Mouse (Mus musculus) spleen, postnatal 14 days (tissue): ENCODE data around the gene Gm5089.
"Not testable (repeated sequence)": the region's sequence is repeated elsewhere in the genome, so short reads cannot be mapped to it uniquely, and the experiment has no call there.

Source experiments
- DNase-seq, 2 experiments: peaks; one replicate each; pipeline ENCODE4 v3.0.0; 2021 to 2022; ENCODE audit warnings: low spot score in 2 of 2

Gene Gm5089

DNA sequence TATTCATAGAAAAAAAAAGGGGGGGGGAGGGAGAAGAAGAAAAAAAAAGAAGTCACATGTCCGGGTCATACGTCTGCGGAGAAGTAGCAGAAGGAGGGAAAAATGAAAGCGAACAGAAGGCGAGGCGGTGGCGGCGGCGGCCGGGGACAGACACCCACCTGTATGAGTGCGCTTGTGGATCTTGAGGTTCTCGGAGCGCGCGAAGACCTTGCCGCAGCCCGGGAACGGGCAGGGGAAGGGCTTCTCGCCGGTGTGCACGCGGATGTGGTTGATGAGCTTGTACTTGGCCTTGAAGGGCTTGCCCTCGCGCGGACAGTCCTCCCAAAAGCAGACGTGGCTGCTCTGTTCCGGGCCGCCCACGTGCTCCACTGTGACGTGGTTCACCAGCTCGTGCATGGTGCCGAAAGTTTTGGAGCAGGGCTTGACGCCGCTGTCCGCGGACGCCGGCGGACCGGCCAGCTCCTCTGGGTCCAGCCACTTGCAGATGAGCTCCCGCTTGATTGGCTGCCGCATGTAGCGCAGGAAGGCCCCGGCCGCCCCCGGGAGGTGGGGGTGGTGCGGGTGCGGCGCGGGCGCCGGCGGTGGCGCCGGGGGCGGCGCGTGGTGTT, 12.9 kb upstream of the Gm5089 start:
- not testable (repeated sequence) for DNase-seq

DNA sequence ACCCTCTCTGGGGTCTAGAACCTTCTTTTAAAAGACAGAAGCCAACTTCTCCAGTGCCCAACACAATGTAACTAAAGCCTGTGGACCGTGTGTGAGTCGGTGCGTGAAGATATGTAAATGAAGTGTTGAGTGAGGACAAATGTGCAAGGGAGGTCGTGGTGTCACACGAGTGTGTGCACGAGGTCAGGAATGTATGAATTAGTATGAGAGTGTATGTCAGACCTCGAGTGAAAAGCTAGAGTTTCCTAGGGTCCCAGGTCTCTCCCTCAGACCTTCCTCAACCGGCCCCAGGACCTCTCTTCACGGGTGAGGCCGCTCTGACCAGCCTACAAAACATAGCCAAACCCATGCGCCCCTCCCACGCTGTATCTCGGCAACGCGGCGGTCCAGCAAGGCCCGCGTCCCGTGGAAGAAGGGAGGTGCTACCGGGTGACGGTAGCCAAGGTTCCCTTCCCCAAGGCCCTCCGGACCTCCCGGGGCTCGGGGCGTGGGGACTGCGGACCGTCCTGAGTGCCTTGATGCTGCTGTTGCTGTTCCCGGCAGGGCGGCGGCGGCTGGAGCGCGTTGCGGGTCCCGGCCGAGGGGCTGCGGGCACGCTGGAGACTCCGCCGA, 12.3 kb upstream of the Gm5089 start:
- no peak for DNase-seq

DNA sequence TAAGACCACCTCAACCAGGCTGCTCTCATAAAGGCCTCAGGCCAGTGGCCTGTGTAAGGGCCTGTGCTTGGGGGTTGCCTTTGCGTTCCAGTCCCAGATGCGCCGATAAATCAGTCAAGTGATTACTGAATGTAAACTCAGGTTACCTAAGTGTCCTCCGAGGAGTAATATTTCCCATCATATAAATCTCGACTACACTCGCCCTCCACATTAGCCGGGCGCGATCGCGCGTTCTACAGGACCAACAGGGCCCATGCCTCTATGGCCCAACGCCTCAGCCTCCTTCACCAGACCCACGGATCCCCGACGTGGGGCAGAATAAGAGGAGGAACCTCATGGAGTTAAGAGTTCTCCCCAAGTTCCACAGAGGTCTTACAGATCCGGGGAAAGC, 11.8 kb upstream of the Gm5089 start:
- DNase-seq, result no peak

DNA sequence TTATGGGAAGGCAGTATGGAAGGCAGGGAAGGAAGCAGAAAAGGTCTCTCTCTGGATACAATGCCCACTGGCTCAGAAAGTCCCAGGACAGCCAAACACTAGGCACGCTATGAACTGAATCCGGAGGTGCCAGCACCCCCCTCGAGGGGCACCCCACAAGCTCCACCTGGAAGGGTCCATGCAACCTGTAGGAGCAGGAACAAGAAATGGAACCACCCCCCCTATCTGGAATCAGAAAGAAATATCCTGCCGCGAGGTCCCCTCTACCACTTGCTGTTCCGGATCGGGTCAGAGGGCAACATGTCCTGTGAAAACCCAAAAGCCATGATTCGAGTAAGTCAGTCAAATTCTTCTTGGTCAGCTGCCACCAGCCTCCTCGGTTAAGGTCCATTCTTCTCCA, 11.1 kb upstream of the Gm5089 start:
- no peak for DNase-seq

DNA sequence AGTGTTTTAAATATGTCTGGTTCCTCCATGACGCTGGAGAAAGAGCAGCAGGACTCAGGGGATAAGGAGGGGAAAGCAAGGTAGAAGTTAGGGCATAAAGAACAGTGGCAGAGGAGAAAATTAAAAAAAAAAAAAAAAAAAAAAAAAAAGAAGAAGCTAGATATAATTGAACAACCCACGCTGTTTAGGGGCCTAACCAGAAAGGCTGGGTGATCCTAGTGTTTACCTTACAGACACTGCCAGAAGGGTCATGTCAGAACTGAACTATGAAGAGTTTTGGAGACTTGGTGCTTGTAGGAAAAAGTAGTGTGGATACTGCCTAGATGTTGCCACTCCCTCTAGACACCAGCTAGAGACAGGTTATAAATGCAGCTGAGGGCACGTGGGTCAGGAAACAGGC, 10.6 kb upstream of the Gm5089 start:
- no peak for DNase-seq

DNA sequence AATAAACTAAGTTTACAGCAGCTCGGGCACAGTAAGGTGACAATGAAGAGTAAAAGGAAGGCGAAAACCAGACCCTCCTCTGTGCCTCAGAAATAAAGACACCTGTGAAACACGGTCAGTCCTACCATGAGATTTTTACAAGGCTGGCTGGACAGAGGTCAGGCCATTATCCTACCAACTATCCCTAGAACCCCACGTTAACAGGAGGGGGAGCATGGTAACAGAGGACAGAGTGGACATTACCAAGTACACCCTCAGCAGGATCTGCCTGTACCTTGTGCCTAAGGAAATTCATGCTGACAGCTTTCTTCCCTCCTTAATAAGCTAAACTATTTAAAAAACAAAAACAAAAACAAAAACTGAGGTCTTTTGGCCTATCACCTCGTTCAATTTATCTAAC, 9.3 kb upstream of the Gm5089 start:
- DNase-seq, result no peak

DNA sequence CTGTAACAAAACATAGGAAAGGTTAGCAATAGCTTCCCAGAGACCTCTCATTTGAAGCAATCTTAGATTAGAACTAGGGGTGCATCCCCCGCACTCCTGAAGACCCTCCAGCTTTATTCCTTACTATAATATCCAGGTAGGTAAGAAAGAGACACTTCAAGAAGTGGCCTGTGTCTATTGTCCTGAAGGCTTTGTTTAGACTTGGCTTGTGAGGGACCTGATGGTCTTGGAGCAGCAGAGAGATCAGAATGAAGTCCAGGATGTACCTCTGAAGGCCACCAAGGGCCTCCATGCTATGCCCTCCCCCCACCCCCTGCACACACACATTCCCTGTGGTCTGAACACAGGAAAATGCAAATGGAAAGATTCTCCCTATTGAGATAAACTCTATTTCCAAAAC, 8.9 kb upstream of the Gm5089 start:
- DNase-seq, result no peak

DNA sequence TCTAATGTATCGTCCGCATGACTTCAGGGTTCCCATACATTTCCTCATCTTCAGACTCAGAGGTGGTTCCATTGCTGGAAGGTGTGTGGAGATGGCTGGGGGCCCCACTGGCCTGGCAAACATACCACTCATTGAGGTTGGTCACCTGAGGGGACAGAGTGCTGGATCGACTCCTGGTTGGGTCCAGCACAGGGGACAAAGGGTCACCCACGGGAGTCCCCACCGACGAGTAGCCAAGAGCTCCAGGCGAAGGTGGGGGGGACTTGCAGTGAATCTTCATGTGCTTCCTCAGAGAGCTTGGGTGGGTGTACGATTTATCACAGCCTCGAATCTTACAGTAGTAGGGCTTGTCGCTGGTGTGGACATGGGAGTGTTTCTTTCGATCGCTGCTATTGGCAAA, 8.4 kb upstream of the Gm5089 start:
- DNase-seq, result not testable (repeated sequence)

DNA sequence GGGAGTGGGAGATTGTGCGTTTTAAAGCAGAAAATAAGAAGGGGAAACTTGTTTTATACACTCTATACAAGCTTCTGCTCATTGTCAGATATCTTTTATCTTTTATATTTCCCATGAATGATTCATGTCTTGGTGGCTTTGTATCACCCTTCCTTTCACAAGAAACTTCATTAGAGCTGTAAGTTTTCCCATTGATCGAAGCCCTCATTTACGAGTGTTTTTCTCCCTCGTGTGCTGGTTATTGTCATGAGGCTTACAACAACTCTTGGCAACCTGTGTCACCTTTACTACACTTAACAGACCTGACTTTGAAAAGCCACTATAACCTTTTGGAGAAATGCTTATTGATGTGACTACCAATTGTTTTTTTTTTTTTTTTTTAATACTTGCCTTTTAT, 4.6 kb upstream of the Gm5089 start:
- no peak for DNase-seq

DNA sequence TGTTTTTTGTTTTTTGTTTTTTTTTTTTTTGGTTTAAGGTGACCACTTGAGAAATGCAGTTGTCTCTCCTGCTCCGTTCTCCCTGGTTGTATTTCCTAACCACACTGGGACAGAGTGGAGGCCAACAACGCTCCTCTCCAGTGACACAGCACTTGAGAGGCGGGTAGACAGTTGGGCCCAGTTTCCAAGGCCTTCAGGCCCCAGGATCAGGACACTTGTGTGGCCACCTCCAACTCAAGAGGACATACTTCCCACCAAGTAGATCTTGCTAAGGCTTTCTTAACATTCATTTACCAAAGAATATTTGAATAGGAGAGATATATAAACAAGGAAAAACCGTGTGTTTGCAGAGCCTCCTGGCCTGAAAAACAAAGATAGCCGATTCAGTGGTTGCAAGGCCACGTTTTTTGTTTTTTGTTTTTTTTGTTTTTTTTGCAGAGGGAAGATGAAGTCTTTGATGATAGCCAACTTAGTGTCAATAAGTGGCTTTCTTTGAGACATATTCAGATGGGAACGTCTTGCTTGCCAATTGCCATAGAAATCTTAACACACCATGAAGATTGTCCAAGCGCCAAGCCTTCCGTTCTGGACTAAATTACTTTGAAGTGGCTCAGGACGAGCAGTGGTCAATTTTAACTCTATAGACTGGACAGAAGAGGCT, 4.1 kb upstream of the Gm5089 start:
- no peak for DNase-seq

DNA sequence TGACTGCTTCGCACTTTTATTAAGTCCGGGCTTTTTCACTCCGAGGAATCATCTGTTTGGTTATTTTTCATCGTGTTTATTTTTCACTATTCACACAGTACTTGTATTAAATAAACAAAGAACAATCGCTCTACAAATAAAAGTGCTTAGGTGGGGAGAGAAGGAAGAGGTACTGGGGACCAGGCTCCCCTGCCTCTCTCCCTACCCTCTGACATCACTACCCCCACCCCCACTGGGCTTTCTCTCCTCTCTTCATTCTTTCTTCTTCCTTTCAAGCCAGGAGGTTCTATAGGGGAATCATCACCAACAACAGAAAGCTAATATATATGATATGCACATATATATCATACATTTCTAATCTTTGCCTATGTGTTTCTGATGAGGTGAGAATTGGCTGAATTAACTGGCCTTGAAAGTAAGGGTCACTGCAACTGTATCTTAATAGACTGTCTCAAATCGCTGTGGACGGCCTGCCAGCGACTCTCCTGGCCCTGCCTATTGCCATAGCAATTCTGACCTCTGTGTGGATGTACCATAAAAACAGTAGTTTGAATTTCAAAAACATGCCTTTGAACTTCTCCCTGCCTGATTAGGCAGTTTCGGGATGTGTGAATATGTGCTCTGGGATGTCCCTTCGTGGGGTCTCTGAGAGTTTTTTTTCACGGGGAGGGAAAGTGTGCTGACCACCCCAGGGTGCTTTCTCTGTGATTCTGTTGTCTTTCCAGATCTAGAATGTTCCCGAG, 3.3 kb upstream of the Gm5089 start:
- no peak for DNase-seq

DNA sequence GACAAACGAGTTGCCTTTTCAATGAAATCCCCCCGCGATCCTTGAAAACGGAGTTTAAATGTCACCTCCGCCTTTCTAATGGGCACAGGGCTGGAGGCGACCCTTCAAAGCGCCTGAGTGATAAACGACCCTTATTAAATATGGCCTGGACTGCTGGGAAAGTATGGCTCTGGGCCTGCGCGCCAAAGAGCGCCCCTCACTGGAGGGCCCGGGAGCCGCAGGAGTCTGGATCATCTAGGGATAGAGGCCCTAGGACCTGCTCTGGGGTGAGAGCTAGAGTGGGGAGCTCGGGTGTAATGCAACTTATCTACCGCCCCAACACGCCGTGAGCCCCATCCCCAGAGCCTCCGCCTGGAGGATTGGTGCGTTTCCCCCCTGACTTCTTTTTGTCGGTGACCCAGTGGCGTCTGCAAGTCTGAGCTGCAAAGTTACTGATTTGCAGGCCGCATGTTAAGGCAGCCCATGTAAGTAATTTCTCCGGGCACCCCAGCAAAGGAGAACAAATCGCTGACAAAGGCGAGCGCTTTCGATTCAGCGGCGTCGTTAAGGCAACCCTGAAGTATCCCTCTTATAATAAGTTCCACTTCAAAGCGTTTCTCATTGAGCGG, 2.6 kb upstream of the Gm5089 start:
- no peak for DNase-seq

DNA sequence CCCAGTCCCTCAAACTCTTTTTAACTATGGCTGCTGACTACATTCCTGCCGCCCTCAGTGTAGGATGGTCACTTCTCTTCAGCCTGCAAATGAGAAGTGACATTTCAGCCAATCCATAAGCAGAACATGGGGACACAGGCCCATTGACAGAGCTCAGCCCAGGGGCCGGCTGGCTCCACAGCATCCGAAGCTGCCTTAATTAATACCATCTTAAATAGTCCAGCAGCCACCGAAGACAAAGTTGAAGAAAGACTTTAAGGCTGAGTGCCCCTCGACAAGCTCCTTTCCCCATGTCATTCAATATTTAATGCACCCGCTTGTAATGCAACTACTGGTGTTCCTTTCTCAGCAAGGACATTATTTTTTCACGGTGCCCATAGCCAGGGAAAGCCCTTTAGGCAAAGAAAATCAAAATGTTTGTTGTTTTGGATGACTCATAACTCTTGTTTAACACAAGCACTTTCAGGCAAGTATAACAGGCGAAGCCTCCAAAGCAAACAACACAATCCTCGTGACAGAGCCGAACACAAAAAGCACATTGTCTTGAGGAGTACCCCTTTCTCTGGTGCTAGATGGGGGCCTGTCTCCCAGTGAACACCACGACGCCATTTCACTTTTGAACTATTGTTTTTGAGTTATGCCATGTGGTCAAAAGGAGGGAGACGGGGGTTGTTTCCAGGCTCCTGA, 1.9 kb upstream of the Gm5089 start:
- no peak for DNase-seq

DNA sequence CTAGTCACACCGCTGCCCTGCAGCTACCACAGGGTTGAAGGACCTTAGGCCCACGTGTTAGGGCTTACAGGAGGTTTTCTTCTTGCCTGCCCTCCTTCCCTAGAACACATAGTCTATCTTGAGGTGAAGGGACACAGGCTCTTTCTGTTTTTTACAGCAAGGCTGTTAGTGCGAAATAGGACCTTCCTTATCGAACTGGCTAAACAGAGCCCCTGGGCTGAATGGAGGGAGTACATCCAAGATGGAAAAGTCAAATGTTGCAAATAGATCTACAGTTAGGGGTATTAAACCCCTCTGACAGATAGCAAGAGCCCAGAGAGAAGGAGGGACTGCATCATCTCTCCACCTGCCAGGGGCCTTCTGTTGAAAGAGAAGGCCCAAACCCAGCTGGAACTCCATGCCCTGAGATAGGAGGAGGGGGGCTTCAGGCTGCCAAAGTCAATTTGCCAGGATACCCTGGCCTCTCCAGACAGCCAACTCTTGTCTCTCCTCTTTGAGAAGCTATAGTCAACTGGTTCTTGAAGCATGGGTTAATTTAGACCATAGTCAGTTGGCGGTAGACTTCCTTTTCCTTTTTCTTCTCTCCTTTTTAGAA, 733 bp upstream of the Gm5089 start:
- no peak for DNase-seq

DNA sequence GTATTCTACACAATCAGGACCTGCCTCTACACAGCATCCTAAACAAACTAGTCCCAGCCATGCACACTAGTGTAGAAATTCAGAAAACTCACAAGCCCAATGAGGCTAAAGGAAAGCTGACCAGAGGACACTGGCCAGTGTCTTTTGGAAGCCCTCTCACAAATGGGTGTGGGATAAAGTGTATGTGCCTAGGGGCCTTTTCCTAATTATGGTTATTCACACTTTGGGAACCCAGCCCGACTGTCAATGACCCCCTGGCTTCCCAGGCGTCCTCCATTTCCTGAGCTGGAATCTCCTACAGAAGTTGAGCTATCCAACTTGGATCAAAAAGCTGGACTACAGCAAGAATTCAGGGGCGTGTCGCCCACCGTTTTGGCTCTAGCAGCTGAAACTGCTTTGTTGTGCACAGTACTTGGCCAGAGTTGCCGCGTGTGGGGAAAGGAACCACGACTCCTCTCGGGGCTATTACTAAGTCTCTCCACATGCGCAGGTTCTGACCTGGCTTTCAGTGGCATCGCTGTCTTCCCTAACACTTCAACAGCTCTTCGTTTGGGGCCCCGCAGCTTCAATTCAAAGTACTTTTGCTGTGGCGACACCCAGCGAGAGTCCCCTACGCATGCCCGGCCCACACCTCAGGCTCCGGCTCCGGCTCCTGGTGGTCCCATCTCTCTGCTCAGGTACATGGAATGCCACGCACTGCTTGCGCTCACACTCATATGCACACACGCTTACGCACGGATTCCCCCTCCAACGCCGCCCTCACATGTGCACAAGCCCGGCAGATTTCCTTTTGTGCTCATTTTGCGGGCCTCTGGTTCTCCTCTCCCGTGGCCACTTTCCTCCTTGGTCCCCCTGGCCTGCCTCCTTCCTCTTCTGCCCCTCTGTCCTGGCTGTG, 1.1 kb downstream of the Gm5089 start:
- no peak for DNase-seq

DNA sequence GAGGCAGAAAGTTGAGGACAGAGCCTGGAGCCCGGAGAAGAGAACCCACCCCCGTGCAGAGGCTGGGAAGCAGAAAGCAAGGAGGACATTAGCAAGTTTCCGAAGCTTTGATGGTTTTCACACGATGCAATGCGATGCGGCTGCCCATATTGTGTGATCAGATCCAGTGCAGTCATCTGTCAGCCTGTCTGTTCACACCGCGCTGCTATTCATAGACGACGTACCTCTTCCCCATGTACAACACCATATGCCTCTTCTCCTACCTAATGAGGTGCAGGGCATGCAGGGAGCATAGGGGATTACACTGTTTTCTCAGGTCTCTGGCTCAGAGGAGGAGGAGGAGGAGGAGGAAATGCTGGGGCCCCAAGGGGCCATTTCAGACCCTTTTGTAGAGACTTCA, 14.1 kb downstream of the Gm5089 start:
- DNase-seq, result no peak

DNA sequence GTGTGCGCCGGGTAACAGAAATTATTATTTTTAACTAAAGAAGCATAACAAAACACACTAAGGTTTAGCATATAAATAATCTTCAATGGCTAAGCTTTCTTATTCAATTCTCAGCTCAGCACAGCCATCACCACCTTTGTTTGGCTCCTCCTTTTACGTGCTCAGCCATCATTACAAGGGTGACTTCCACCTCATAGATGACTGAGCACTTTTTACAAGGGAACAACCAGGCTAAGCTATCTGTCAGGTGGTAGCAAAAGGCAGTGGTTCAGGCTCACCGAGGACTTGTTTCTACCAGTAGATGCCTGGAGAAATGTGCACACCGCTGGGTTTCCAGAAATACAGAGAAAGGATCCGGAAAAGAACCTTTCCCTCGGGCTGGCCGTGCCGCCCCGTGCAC, 16.9 kb downstream of the Gm5089 start:
- no peak for DNase-seq

DNA sequence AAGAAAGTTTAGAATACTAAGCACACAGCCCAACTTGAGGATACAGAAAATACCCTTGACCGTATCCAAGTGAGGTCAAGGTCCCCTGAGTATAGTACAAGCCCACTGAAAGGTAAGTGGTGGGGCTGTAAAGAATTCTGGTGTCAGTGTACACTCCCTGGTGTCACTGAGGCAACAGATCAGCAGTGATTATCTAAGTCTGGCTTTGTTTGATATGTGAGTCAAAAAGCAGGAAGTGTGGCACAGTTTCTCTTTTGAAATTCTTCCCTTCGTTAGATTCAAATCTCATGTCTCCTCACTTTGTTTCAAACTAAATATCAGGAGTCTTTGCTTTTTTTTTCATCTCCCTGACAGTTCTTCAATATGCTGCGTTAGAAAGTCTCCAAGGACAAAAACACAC, 18.4 kb downstream of the Gm5089 start:
- DNase-seq, result no peak

DNA sequence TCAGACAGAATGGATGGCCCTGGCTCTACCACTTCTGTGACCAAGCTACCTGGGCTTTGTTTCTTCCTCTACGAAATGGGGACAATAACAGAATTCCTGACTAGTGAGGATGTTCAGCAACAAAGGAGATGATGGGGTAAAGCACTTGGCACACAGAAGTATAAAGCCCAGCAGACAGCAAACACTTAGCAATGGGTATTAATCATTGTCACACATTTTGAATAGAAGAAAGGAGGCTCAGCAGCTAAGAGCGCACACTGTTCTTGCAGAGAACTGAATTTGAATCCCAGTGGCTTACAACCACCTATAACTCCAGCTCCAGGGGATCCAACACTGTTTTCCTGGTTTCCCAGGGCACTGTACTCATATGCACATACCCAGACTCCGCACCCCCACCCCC, 23.3 kb downstream of the Gm5089 start:
- DNase-seq, result no peak

DNA sequence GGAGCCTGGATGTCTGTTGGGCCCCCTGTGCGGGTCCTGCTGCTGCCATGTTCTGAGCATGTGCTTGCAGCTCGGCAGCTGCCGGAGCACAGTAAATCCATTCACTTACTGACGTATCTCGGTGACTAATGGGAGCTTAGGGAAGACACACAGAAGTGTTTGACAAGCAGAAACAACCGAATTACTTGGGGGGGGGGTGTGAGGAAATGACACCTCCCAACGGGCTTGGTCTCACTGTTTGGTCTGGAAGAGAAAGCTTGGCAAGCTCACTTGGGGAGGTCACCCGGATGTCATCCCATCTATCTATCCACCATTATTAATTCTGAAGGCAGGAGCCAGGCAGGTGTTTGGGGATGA, 23.7 kb downstream of the Gm5089 start:
- no peak for DNase-seq
